Mouse (Mus musculus): ENCODE results near the gene Vmn1r230. TPM values are rescaled to one million over a fixed set of nuclear protein-coding genes. Genes with fewer than 3 reads are reported as not detected.

The Vmn1r230 gene
- not detected for polyA plus RNA-seq (2014; fragmentation: Illumina TruSeq; extraction: RNeasy Lipid Tissue Mini Kit (QIAGEN cat#74804); ENCODE audit: insufficient read depth, low read depth, low replicate concordance)

DNA sequence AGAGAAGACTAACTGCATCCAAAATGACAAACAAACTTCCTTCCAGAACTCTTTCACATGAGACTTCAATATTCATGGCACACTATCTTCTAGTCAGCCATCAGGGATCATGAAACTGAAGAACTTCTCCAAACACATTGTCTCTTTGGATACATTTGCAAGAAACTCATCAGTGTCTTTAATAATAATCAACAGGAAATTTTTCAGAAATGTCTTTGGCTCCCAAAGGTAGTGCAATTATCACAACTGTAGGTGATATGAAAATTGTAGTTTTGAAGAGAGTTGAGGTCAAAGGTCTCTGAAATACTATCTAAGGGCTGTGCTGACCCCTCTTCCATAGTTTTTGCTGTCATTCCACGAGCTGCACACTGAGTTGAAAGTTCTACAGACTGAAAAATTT is at the start of gene Vmn1r230:
Gene Vmn1r230 (plus strand): TSS at position 301 of the 400 bp plus-strand sequence.

DNA sequence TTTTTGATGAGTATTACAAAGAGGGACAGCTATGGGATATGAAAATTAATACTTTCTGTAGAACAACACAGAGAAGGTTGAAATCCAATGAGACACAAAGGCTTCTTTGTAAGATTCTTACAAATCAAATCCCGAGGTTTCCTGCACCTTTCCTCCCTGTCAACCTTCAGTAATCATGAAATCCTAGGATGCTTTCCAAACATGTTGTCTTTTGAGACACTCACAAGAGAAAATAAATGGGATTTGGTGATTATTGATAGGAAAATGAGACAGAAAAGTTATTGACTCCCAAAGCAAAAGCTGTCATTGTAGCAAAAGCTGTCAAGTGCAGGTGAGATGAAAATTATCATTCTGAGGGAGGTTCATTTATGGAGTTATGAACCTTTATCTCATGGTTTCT is 29.0 kb upstream of the Vmn1r230 start, which contains the start of gene Vmn1r229:
Gene Vmn1r229 (plus strand): TSS at position 301 of the 400 bp plus-strand sequence.

Other genes with a start within 250 kb of the Vmn1r230 start
- not detected for gene Vmn2r110, start 244.0 kb upstream of the Vmn1r230 start, polyA plus RNA-seq (2014; fragmentation: Illumina TruSeq; extraction: RNeasy Lipid Tissue Mini Kit (QIAGEN cat#74804); ENCODE audit: insufficient read depth, low read depth, low replicate concordance)
- not detected for gene Fpr-rs3, start 215.6 kb upstream of the Vmn1r230 start, polyA plus RNA-seq (2014; fragmentation: Illumina TruSeq; extraction: RNeasy Lipid Tissue Mini Kit (QIAGEN cat#74804); ENCODE audit: insufficient read depth, low read depth, low replicate concordance)
- not detected for gene Vmn1r226, start 157.6 kb upstream of the Vmn1r230 start, polyA plus RNA-seq (2014; fragmentation: Illumina TruSeq; extraction: RNeasy Lipid Tissue Mini Kit (QIAGEN cat#74804); ENCODE audit: insufficient read depth, low read depth, low replicate concordance)
- gene Vmn1r227, start 110.6 kb upstream of the Vmn1r230 start, polyA plus RNA-seq (2014; fragmentation: Illumina TruSeq; extraction: RNeasy Lipid Tissue Mini Kit (QIAGEN cat#74804); ENCODE audit: insufficient read depth, low read depth, low replicate concordance), result not detected
- not detected for gene Vmn1r228, start 54.3 kb upstream of the Vmn1r230 start, polyA plus RNA-seq (2014; fragmentation: Illumina TruSeq; extraction: RNeasy Lipid Tissue Mini Kit (QIAGEN cat#74804); ENCODE audit: insufficient read depth, low read depth, low replicate concordance)
- gene Vmn1r229, start 28.9 kb upstream of the Vmn1r230 start, polyA plus RNA-seq (2014; fragmentation: Illumina TruSeq; extraction: RNeasy Lipid Tissue Mini Kit (QIAGEN cat#74804); ENCODE audit: insufficient read depth, low read depth, low replicate concordance), result not detected
- not detected for gene Vmn1r231, start 64.6 kb downstream of the Vmn1r230 start, polyA plus RNA-seq (2014; fragmentation: Illumina TruSeq; extraction: RNeasy Lipid Tissue Mini Kit (QIAGEN cat#74804); ENCODE audit: insufficient read depth, low read depth, low replicate concordance)
- gene Vmn1r232, start 79.3 kb downstream of the Vmn1r230 start, polyA plus RNA-seq (2014; fragmentation: Illumina TruSeq; extraction: RNeasy Lipid Tissue Mini Kit (QIAGEN cat#74804); ENCODE audit: insufficient read depth, low read depth, low replicate concordance), result not detected
- gene Ppp2r1a, start 104.9 kb downstream of the Vmn1r230 start, polyA plus RNA-seq (2014; fragmentation: Illumina TruSeq; extraction: RNeasy Lipid Tissue Mini Kit (QIAGEN cat#74804); ENCODE audit: insufficient read depth, low read depth, low replicate concordance), result 149 TPM
- gene Vmn1r233, start 156.0 kb downstream of the Vmn1r230 start, polyA plus RNA-seq (2014; fragmentation: Illumina TruSeq; extraction: RNeasy Lipid Tissue Mini Kit (QIAGEN cat#74804); ENCODE audit: insufficient read depth, low read depth, low replicate concordance), result not detected
- gene Zfp160, start 168.5 kb downstream of the Vmn1r230 start, polyA plus RNA-seq (2014; fragmentation: Illumina TruSeq; extraction: RNeasy Lipid Tissue Mini Kit (QIAGEN cat#74804); ENCODE audit: insufficient read depth, low read depth, low replicate concordance), result 6.9 TPM

Measured in lung, adult 10 weeks (tissue).